Mouse (Mus musculus) testis, adult 2 months (tissue): Measurements from ENCODE around the gene Sox6.

Experiments
- CTCF ChIP-seq: fragments of 200-500 bp; IDR thresholded peaks from 2 replicates; pipeline ENCODE4 v1.5.1; 2012; ENCODE audit warnings: low read depth, mild to moderate bottlenecking, inconsistent platforms, low read length, moderate library complexity; ENCODE audit not compliant: control insufficient read depth, insufficient read depth, insufficient replicate concordance
- POLR2A ChIP-seq: fragments of 200-500 bp; IDR thresholded peaks from 2 replicates; pipeline ENCODE4 v1.6.1; 2012; ENCODE audit warnings: low read depth, mild to moderate bottlenecking, inconsistent platforms, low read length, moderate library complexity; ENCODE audit not compliant: control insufficient read depth

DNA sequence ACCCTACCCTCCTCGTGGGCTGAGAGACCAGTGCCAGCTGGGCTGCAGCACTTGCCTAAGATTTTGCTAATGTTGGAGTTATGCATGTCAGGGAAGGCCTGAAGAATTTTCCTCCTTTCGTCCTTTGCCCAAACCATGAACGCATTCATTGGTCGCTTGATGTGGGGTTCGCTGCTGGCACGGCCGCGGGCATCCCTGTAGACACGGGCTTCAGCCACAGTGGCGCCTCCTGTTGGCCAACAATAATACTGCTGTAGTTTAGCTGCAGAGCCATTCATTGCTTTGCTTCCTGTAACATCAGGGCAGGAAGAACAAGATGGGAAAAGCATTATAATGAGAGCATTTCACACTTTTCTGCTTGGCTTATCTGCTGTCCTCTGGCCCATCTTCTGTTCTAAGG, 549.0 kb downstream of the Sox6 start:
- no peak for TF ChIP-seq POLR2A
- peak; percentile 55; the same call in 1 of the 2 replicates for TF ChIP-seq CTCF
